Mouse (Mus musculus) adipocyte (in vitro differentiated cells): Measurements from ENCODE around the gene Lin7a.
A peak's percentile ranks its signal among the peaks of the same experiment; 100 is the strongest.

Source experiments
- DNase-seq: peaks from one replicate; pipeline ENCODE4 v3.0.0-alpha.2; 2016; ENCODE audit warnings: low spot score

Gene Lin7a

GRCm38 (mm10) chr10:107251801-107252502 is 19.5 kb upstream of the Lin7a start:
- DNase-seq: peak; percentile 94

- peak; percentile 93 for DNase-seq
These were observed 19.0 kb upstream of the Lin7a start for GRCm38 (mm10) chr10:107252503-107252815.

DNA sequence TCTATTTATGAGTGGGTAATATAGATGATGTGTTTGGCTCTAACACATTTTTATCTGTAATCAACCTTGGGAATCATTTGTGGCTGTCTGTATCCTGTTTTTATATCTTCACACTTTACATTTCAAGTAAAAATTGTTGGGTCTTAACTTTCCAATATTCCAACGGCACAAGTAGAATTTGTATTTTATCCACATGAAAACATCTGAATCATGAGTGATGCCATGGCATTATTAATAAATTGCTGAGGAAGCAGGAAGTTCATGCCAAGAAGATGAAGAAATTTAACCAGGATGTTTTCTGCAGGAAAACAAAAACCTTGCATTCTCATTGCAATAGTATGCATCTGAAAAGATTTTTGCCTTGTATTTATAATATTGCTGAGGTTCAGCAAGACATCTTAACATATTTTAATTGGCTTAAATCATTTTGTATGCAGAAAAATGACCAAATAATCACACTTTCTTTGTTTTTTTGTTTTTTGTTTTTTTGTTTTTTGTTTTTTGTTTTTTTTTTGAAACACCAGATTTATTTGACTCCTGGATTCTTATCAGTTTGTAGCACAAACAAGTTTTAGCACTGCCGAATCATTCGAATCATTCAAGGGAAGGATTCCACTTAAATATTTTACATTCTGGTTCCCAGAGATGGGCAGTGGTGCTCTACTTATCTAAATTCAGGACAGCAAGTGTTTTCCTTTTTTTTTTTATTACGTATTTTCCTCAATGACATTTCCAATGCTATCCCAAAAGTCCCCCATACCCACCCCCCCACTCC is 18.1 kb upstream of the Lin7a start:
- peak; percentile 95 for DNase-seq

GRCm38 (mm10) chr10:107254656-107255055 is 16.8 kb upstream of the Lin7a start:
- DNase-seq: peak; percentile 88

DNA sequence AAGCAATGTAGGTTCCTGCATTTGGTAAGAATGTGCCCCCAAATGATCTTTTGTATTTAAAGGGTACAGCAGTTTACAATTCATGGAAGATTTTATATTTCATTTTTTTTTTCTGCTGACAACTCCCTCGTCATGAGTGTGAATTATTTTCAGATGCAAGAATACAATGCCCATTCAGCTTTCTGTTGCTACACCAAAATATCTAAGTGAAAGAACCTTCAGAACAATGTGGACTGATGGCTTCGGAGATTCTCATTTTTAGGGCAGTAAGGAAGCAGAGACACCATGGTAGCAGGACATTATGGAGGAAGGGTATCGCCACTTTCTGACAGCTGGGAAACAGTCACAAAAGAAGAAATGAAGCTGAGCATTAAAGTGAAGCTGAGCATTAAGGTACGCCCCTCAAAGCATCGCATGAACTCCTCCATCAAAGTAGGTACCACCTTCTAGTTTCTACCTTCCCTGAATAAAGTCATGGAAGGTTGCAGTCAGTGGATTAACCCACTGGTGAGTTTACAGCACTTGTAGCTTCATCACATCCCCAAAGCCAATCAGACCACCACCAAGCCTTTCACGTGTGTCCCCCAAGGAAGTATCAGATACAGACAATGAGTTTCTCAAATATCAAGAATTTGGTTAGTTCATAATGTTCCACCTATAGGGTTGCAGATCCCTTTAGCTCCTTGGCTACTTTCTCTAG is 16.0 kb upstream of the Lin7a start:
- DNase-seq: peak; percentile 94

DNA sequence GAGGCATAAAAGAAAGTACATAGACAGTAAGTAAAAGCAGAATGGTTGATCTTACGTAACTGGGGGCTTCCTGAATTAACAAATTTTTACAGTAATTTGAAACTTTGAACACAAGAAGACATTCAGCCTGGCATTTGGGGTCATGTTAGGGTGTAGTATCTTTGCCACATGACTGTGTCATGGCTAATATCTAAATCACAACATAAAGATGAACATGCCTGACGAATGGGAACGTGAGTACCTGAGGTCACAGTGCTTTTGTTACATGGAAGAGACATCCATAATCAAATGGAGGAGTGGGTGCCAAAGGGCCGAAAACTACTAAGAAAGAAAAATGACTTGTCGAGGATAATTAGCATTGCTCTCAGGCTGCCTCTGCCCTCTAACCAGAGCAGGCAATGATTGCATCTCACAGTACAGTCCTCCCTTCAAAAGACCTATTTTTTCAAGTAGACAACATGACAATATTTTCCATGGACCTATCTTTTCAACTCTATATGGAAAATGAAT is 15.0 kb upstream of the Lin7a start:
- peak; percentile 93 for DNase-seq

DNA sequence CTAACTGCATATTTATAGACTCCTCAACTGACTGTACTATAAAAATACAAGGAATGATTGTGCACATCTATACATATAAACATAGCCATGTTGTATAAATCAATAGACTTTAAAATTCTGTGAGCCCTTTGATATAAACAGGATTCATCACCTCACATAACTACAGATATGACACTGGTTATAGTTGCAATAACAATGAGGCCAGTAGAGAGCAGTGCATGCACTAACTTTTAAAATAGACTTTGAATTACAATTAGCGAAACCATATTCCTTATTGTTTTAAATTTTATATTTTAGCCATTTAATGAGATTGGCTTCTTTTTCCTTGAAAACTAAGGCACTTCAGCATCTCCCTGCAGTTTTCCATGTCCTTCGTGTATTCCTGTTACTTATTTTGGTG is 11.1 kb upstream of the Lin7a start:
- no peak for DNase-seq

DNA sequence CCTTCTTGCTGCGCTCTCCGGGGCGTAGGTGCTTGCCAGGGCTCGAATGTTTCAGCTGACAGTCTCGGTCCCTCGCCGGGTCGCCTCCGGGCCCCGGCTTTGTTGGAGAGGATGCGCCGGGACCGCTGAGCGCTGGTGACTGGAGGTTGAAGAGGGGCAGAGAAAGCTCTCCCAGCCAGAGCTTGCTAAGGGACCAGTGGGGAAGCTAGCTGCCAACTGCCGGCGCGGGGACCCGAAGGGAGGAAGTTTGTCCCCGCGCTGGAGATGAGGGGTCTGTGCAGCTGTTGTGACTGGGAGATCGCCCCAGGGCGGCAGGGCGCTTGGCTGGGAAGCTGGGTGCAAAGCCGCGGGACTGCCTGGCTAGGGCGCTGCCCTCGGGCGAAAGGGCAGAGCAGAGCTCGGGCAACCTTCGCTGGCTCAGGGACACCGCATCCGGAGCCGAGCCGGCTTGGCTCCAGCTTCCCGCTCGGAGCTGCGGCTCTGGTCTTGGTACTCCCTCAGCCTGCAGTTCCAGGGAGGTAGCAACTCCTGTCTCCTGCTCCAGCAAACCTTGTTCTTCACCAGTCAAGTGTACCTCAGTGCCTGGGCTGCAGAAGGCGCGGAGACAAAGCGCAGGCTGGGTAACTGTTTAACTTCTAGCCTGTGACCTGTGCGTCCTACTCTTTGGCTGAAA is 781 bp downstream of the Lin7a start:
- DNase-seq: no peak

DNA sequence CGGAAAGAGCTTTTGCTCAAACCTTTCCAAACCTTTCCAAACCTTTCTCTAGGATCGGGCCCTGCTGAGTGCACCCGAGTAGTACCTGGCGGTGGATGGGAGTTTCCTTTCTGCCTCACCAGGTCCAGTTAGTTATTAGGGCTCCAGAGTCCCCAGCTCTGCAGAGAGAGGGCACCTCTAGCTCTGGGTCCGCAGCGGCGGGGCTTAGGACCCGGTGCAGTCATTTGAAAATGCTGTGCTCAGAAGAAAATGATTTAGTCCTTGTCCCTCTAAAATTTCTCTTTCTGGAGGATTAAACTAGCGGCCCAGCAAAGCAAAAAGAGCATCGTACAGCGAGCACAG is 1.3 kb downstream of the Lin7a start:
- no peak for DNase-seq

DNA sequence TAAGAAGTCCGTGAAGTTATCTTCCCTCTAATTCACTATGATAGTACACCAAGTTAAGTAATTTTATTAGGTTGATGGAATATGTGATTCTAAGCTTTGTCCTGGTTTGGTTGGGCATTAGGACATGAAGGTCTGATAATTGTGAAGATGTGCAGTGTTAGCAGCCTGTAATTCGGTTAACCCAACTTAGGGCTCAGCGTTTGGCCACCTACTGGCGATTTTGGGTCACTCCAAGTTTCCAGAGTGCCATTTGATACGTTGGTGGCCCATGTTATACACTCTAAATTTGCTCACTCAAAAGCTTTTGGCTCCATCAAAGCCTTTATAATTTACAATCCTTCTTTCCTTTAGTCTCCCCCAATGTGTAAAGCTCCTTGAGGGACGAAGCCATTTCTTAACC is 2.4 kb downstream of the Lin7a start:
- no peak for DNase-seq

GRCm38 (mm10) chr10:107274785-107275184 is 3.3 kb downstream of the Lin7a start:
- no peak for DNase-seq

DNA sequence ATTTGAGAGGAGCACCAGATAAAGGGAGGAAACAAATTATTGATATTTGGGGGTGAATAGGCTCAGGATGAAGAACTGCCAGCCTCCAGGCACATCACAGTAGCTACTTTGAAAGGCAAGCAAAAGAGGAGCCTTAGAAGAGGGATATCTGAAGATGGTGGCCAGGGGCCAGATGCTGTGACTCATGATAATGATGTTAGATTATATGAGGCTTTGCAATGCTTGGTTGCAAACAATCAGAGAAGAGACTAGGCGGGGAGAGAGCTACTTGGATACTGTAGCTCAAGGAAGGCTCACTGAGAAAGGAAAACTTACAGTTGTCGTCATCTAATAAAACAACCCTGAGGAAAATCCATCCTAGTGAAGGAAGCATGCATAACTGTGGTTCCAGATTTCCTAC is 5.2 kb downstream of the Lin7a start:
- no peak for DNase-seq

DNA sequence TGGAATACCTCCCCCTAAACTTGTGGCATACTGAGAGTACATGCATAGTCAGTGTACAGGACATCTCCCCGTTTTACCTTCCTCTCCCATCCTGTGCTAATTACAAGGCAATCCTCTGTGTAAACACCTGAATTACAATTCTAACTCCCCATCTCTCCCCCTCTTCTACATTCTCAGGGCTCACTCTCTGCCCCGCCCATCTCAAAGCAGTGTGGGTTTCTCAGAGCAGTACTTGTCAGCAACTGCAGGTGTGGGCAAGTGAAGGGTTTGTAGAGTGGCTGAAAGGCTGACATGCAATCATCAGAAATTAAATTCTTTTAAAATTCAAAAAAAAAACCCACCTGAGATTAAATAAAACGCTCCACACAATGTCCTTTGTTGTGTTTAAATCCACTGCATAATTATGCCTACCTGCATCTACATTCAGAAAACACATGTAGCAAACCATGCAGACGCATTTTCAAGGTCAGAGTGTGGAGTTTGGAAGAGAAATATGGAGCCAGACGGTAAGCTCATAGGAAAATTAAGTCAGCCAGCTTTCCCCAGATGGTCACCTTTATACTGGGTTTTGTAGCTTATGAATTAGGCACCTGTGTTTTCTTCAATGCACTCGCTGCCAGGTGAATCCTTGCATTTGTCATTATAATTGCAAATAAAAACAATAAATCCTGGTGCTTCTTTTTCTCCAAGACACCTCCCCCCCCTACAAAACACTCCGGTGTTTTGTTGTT is 22.6 kb downstream of the Lin7a start:
- DNase-seq: no peak

GRCm38 (mm10) chr10:107300587-107301248 is 29.2 kb downstream of the Lin7a start:
- no peak for DNase-seq

GRCm38 (mm10) chr10:107310964-107311490 is 39.5 kb downstream of the Lin7a start:
- no peak for DNase-seq

DNA sequence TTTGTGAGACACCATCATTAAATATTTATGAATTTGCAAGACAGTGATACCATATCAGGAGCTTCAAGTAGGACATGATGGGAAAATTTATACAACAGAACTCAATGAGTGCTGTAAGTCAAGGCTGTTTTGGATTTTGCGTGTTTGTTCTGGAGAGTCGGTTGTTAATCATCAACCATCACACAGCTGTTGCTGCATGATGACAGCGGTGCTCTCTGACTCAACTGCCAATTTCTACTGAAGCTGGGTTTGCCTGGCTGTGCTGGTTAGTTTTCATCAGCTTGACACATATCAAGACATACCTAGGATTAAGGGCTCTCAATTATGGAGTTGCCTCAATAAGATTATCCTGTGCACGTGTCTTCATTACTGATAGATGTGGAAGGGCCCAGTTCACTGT is 41.1 kb downstream of the Lin7a start:
- DNase-seq: no peak

- DNase-seq: no peak
These were observed 41.9 kb downstream of the Lin7a start for GRCm38 (mm10) chr10:107313395-107313794.

DNA sequence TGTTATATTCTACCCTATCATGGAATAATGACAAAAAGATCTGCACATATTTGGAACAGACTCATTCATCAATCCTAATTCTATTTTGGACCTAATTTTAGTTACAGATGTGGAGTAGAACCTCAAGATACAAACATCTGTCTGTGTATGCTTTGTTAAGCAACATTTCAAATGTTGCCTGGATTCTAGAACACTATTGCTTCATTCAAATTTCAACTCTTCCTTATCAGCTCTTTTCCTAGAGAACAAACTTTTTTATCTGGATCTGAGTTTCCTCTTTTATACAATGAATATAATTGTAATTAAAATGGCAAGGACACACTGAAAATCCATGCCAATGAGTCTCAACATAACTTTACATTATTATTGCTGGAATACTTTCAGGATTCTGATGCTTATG is 43.8 kb downstream of the Lin7a start:
- no peak for DNase-seq

DNA sequence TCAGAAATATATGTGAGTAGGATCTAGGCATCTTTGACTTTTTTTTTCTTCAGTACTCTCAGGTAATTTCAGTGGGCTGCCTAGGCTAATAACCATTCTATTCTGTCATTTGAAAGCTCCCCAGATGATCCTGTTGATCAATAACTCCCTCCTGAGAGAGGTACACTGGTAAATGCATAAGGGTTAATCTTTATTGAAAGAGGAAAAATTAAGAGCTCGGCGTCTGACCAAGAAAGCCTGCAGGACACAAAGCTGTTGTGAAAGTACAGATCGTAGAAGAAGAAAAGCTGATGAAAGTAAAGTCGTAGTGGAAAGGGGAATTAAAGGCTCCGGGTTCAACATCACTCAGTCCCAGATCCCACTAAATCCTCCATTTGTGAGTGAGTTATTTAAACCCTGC is 44.2 kb downstream of the Lin7a start:
- DNase-seq: no peak

DNA sequence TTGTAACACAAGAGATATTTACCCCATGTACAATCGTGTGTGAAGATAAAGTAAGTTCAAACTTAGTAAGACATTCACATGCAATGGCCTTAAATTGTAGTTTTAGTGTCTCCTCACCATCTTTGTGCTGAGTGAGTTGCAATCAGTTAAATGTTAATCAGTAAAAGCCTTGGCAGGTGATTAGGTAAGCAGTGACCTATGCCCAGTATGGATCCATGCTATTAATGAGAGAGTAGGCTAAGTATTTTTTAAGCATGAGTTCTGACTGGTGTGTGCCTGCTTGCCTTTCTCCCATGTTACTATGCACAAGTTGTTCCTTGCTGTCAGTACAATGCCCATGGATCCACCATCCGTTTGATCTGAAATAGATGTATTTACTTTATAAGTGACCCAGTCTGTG is 44.6 kb downstream of the Lin7a start:
- no peak for DNase-seq

- DNase-seq: no peak
These were observed 48.2 kb downstream of the Lin7a start for GRCm38 (mm10) chr10:107319648-107320047.
